Mouse (Mus musculus): ENCODE data around the gene Tchhl1.

Gene Tchhl1

GRCm38 (mm10) chr3:93504536-93505189, 36.1 kb downstream of the Tchhl1 start:
- DNase-seq (ENCODE audit: low spot score): no peak

- peak; percentile 58 for DNase-seq (ENCODE audit: low spot score)
These were observed 37.7 kb downstream of the Tchhl1 start for GRCm38 (mm10) chr3:93505960-93506863.

GRCm38 (mm10) chr3:93506881-93507325, 38.3 kb downstream of the Tchhl1 start:
- DNase-seq (ENCODE audit: low spot score): no peak

- DNase-seq (ENCODE audit: low spot score): no peak
These were observed 40.7 kb downstream of the Tchhl1 start for GRCm38 (mm10) chr3:93509301-93509700.

GRCm38 (mm10) chr3:93511036-93511435, 42.5 kb downstream of the Tchhl1 start:
- DNase-seq (ENCODE audit: low spot score): no peak

DNA sequence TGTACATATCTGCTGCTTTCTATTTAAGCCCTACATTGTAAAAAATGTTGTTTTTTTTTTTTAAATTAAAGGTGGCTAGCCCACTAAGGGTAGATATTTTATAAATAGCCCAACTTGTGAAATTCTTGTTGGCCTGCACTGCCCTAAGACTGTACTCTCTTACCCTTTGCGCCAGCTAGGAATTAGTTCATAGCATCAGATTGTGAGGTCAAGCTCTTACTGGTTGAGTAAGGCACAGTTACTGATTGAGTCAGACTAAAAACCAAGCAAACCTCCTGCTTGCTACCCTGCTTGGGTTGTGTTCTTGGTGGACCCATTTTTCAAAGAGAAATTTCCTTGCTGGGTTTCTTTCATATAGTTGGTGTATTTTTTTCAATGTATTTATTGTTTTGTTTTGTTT, 43.2 kb downstream of the Tchhl1 start:
- no peak for DNase-seq (ENCODE audit: low spot score)

- DNase-seq (ENCODE audit: low spot score): no peak
These were observed 44.0 kb downstream of the Tchhl1 start for GRCm38 (mm10) chr3:93512386-93513101.

- no peak for DNase-seq (ENCODE audit: low spot score)
These were observed 46.1 kb downstream of the Tchhl1 start for GRCm38 (mm10) chr3:93514628-93515027.

DNA sequence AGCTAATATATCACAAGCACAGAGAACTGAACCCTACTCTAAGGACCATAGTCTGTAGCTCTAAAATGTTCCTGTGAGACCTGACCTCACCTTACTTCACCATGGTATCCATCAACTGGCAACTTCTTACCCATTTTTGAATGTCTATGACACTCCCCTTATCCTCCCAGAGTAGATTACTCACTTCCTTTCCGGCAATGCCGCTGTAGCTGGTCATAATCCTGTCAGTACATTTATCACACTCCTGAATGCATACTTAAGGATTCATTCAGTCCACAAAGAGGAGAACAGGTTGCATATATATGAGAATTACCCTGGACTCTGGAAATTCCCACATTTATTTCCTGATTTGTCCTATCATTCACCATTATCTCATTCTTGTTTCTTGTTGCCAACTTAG, 48.8 kb downstream of the Tchhl1 start:
- no peak for DNase-seq (ENCODE audit: low spot score)

- DNase-seq (ENCODE audit: low spot score): no peak
These were observed 51.3 kb downstream of the Tchhl1 start for GRCm38 (mm10) chr3:93519856-93520329.

DNA sequence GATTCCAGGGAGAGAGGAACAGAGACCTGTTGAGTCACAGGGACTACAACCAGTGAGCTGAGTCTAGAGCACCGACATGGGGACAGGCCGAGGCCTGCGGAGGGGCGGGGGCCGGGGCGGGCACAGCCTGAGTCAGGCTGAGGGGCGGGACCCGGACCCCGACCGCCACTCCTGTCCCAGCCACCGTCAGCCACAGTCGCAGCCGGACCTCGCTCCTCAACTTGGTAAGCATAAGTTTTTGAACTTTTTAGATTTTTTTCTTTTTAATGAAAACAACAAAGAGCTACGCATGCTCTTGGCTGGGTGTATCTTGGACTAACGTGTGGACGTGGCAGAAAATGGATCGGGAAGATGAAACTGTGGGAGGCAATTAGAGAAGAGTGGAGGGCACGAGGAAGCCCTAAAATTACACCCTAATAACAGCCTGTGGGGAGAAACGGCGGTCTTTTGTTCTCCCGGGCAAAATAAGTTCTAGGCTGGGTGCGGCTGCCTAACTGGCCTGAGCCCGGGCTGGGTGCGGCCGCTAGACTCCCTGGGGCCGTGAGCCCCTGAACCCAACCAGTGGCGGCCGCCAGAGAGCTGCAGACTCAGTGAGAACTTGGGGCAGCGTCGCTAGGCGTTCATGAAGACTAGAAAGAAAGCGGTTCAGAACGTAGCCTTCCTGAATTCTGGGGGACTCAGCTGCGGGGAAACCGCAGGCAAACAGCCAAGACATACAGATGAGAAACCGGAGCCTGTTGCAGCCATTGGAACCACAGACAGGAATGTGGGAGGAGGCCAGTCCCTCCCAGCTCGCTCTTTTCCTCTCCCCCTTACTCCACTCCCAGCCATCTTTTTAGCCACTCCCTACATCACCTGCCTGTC, 52.0 kb downstream of the Tchhl1 start, which contains the start of gene S100a11:
Gene S100a11, plus strand, starts transcription at position 159 of the 864 bp plus-strand sequence.
- peak; percentile 65 for DNase-seq (ENCODE audit: low spot score)
